ENCODE assay signal across 9 mouse cellular contexts in the genomic region with DNA sequence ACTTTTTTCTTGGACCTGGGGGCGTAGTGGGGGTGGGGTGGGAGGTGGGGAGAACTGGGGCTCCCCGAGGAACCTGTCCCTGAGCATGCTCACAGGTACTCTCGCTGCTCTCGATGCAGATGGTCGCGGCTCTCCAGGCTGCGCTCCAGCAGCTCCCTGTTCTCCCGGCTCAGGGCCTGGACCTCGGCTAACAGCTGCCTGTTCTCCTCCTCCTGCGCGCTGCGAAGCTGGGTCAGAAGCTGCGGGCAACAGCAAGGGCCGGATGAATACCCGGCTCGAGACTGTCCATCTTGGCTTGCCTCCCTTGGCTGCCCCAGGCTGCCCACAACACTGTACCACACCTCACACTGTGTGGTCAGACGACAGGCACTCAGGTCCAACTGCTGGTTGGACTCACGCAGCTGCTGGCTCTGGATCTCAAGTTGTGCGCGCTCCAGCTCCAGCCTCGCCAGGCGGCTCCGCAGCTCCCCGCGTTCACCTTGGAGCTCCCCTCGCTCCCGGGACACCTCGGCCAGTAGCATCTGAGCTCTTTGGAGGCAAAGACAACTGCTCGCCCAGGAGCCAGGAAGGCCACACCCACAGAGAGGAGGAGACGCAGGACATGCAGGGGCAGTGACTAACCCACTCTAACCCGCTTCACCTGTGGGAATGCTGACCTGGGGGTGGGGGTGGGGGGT. TPM values are rescaled to one million over a fixed set of nuclear protein-coding genes. Genes with fewer than 3 reads are reported as not detected.
DNase-seq lines count a peak whose midpoint lies in the region; ATAC-seq and TF ChIP-seq lines count a peak whose summit lies in the region.
"Had no signal": no experiment of that assay in that cellular context is flagged by ENCODE, and none has a peak within 500 bp of the region (broad histone marks: within the 10 kb centered on the region; RNA-seq: fewer than 3 reads in every experiment).

No protein-coding gene starts in this region.

- no peaks in the 10 kb centered on the region for H3K36me3 ChIP-seq in ES-Bruce4 (ENCODE audit: control insufficient read depth, insufficient read depth, low read length, poor library complexity, severe bottlenecking)
- H3K36me3 ChIP-seq in forebrain, embryonic 16.5 days (ENCODE audit: control insufficient read depth, insufficient read depth), result no peaks in the 10 kb centered on the region
- no peaks in the 10 kb centered on the region for H3K36me3 ChIP-seq in limb, embryonic 13.5 days

- 3% methylated on average over 31 of the region's 31 CpGs for WGBS in forebrain, embryonic 16.5 days
- WGBS in limb, embryonic 13.5 days, result 2% methylated on average over 31 of the region's 31 CpGs

- H3K27ac ChIP-seq in ES-Bruce4 (ENCODE audit: insufficient read depth, low read length), result no peak overlapping the region
- no peak overlapping the region for H3K27ac ChIP-seq in forebrain, embryonic 16.5 days (ENCODE audit: low read length)
- H3K27ac ChIP-seq in limb, embryonic 13.5 days, result no peak overlapping the region

- TF ChIP-seq CTCF in ES-Bruce4 (IDR thresholded peaks at IDR 0.05; ENCODE audit: low read depth, low read length), result no peak

- ATAC-seq in forebrain, embryonic 16.5 days, result no peak
- 0 out of 2 replicates have a peak, but pooled peaks have one; percentile 8 for ATAC-seq in limb, embryonic 13.5 days (ENCODE audit: low FRiP score, low read depth)

- no peaks in the 10 kb centered on the region for H3K27me3 ChIP-seq in ES-Bruce4 (ENCODE audit: control insufficient read depth, insufficient read depth, low read length, poor library complexity, severe bottlenecking)
- H3K27me3 ChIP-seq in forebrain, embryonic 16.5 days (replicated peaks; ENCODE audit: control insufficient read depth, insufficient read depth, low read length), result peaks cover 19% of the 10 kb centered on the region
- peaks cover 86% of the 10 kb centered on the region for H3K27me3 ChIP-seq in limb, embryonic 13.5 days
- H3K27me3 ChIP-seq: megakaryocyte, embryonic 14.5 days had no signal

- no peak for TF ChIP-seq POLR2A in ES-Bruce4 (IDR thresholded peaks at IDR 0.05; ENCODE audit: insufficient read depth, low read length)

- no peak for TF ChIP-seq EP300 in ES-Bruce4 (IDR thresholded peaks at IDR 0.05; ENCODE audit: insufficient read depth, low read depth, low read length)

- H3K4me2 ChIP-seq in forebrain, embryonic 16.5 days (ENCODE audit: low read length), result peak overlapping the region; percentile 17; the same call in 1 of the 2 replicates
- peak overlapping the region; percentile 57 for H3K4me2 ChIP-seq in limb, embryonic 13.5 days (replicated peaks)

- 0 out of 2 replicates have a peak overlapping the region, but pooled peaks have one; percentile 12 for H3K9ac ChIP-seq in ES-Bruce4 (ENCODE audit: low read depth, poor library complexity, severe bottlenecking)
- H3K9ac ChIP-seq in forebrain, embryonic 16.5 days (replicated peaks; ENCODE audit: low read depth, low read length), result no peak overlapping the region
- peak overlapping the region; percentile 43; the same call in 1 of the 2 replicates for H3K9ac ChIP-seq in limb, embryonic 13.5 days

- H3K9me3 ChIP-seq in ES-Bruce4 (replicated peaks; ENCODE audit: control insufficient read depth, insufficient read depth, low read length, poor library complexity, severe bottlenecking), result no peaks in the 10 kb centered on the region
- H3K9me3 ChIP-seq in forebrain, embryonic 16.5 days (ENCODE audit: control insufficient read depth, low read length), result no peaks in the 10 kb centered on the region
- H3K9me3 ChIP-seq in limb, embryonic 13.5 days, result no peaks in the 10 kb centered on the region
- H3K9me3 ChIP-seq: megakaryocyte, embryonic 14.5 days had no signal

- DNase-seq in cerebellum, adult 11-12 months, result peak; percentile 61
- no peak for DNase-seq in cerebellum, adult 9-10 months
- DNase-seq in thymus, adult 18-20 months, result no peak
- DNase-seq in urinary bladder, postnatal 14 days (ENCODE audit: low spot score), result no peak
- DNase-seq in thymus, postnatal 36 days, result no peak

- no peaks in the 10 kb centered on the region for H3K4me1 ChIP-seq in ES-Bruce4 (ENCODE audit: control insufficient read depth, insufficient read depth, low read length)
- peaks cover 5% of the 10 kb centered on the region for H3K4me1 ChIP-seq in forebrain, embryonic 16.5 days (replicated peaks; ENCODE audit: control insufficient read depth, insufficient read depth, low read length)
- peaks cover 19% of the 10 kb centered on the region for H3K4me1 ChIP-seq in limb, embryonic 13.5 days

- peak overlapping the region; percentile 7 for H3K4me3 ChIP-seq in ES-Bruce4 (ENCODE audit: low read depth, low read length)
- H3K4me3 ChIP-seq in forebrain, embryonic 16.5 days (replicated peaks; ENCODE audit: low read length), result no peak overlapping the region
- H3K4me3 ChIP-seq in limb, embryonic 13.5 days, result peak overlapping the region; percentile 28
- H3K4me3 ChIP-seq: megakaryocyte, embryonic 14.5 days had no signal

RNA-seq across cellular contexts. Expression of gene Rps6ka4, which starts 7.5 kb away (rescaled TPM):
- polyA plus RNA-seq in ES-Bruce4 (2011; ENCODE audit: insufficient read depth, insufficient read length, low read depth, missing spikeins), result 4.5 and 5.2 TPM in 2 replicates
- 9.4 and 9.7 TPM in 2 replicates for polyA plus RNA-seq in forebrain, embryonic 16.5 days (2015; fragmentation: Nextera tagmentation; extraction: Ambion mirVana)
- 20.7 and 21.4 TPM in 2 replicates for polyA plus RNA-seq in limb, embryonic 13.5 days (2015; fragmentation: Nextera tagmentation; extraction: Ambion mirVana)

RNA-seq across cellular contexts. Expression of gene Ccdc88b, which starts 10.0 kb away (rescaled TPM):
- 1.1 and 1.9 TPM in 2 replicates for polyA plus RNA-seq in ES-Bruce4 (2011; ENCODE audit: insufficient read depth, insufficient read length, low read depth, missing spikeins)
- polyA plus RNA-seq in forebrain, embryonic 16.5 days (2015; fragmentation: Nextera tagmentation; extraction: Ambion mirVana), result 0.68 and 1.1 TPM in 2 replicates
- polyA plus RNA-seq in limb, embryonic 13.5 days (2015; fragmentation: Nextera tagmentation; extraction: Ambion mirVana), result 1.1 and 1.2 TPM in 2 replicates
